Mouse (Mus musculus): ENCODE measurements around the gene Zfhx3. TPM values are rescaled to one million over a fixed set of nuclear protein-coding genes. Genes with fewer than 3 reads are reported as not detected.

Zfhx3 gene
- polyA plus RNA-seq, 2 experiments = 0.25 to 0.65 TPM

DNA sequence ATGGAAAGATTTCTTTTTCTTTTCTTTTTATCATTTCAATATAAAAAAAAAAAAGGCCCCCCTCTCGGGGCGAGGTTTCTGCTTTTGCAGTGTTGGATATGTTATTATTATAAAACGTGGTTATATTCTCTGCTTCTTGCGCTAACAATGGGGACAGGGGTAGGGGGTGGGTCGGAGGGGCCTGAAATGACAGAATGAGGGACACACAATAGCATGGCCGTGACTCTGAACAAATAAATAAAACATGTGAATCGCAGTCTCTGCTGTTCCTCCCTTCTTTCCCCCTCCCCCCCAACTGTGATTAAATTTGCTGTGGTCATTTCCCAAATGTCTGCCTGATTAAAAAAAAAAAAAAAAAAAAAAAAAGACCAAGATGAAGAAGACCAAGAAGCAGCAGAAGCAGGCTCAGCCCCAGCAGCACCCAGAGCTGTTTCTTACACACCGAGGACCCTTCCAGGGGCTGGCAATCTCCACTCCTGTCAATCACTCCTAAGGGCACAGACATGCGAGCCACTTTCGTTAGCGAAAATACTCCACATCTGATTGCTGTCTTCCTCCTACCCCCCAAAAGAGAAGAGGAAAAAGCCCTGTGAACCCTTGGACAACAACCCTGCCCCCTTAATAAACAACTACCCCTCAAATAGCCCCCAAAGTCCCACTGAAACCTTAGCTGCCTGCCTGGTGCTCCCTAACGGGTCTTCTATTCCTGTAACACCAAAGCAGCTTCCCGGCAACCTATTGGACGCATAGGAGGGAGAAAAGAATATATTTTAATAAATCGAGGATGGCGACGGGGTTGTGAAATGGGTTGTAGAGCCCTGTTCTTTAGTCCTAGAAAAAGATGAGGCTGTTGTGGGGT is 302.4 kb downstream of the Zfhx3 start:
- TF ChIP-seq CTCF (IDR thresholded peaks at IDR 0.05; ENCODE audit: low read depth) (no peak), EP300 (IDR thresholded peaks at IDR 0.05; ENCODE audit: low read depth) (no peak)
- no peaks in the 10 kb centered on the region for H3K27me3 ChIP-seq (ENCODE audit: control insufficient read depth, insufficient read depth, low read length)
- WGBS (ENCODE audit: insufficient replicate concordance) = 54% methylated on average over 17 of the region's 17 CpGs

DNA sequence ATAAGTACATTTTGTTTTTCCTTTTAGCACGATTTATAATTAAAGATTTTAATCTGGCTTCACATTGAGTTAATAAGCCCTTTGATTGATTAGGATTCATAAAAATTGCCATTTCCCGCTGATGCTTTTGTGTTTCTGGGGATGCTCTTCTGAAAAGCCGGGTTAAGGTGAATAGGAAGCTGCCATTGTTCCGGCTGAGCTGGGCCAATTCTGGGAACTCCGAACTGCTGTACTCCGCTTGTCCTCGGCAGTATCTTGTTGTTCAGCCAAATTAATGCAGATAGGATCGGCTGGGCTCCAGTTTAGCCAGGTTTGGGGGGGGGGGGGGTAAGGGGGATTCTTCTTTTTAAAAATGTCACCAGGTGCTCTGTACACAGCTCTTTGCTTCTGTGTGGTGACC is 303.1 kb downstream of the Zfhx3 start:
- Histone ChIP-seq H3K4me1 (replicated peaks; ENCODE audit: control insufficient read depth in 2 of 2, insufficient read depth in 2 of 2, low read length in 1 of 2) (no peaks in the 10 kb centered on the region), H3K27ac (no peak overlapping the region), H3K36me3 (replicated peaks; ENCODE audit: control insufficient read depth, insufficient read depth, low read depth) (no peaks in the 10 kb centered on the region), H3K4me2 (ENCODE audit: low read depth) (no peak overlapping the region), H3K9me3 (ENCODE audit: control insufficient read depth, low read length) (no peaks in the 10 kb centered on the region), H3K9ac (replicated peaks) (no peak overlapping the region), H3K27me3 (ENCODE audit: control insufficient read depth, insufficient read depth, low read length) (no peaks in the 10 kb centered on the region), H3K4me3 (ENCODE audit: insufficient read depth in 1 of 2, low read depth in 2 of 2, low read length in 2 of 2) (no peak overlapping the region)
- ATAC-seq (ENCODE audit: insufficient read depth) (no peak), DNase-seq (ENCODE audit: low read depth in 3 of 3, low spot score in 3 of 3) (no peak)
- 69% methylated on average over 8 of the region's 8 CpGs for WGBS (ENCODE audit: insufficient replicate concordance)
- TF ChIP-seq CTCF (IDR thresholded peaks at IDR 0.05; ENCODE audit: low read depth) (no peak), EP300 (IDR thresholded peaks at IDR 0.05; ENCODE audit: low read depth) (no peak)

More for the DNA sequence above, 302.4 kb downstream of the Zfhx3 start:
- Histone ChIP-seq H3K9me3 (ENCODE audit: control insufficient read depth, low read length) (no peaks in the 10 kb centered on the region), H3K27ac (no peak overlapping the region), H3K4me1 (replicated peaks; ENCODE audit: control insufficient read depth in 2 of 2, insufficient read depth in 2 of 2, low read length in 1 of 2) (no peaks in the 10 kb centered on the region), H3K9ac (replicated peaks) (no peak overlapping the region), H3K36me3 (replicated peaks; ENCODE audit: control insufficient read depth, insufficient read depth, low read depth) (no peaks in the 10 kb centered on the region), H3K4me2 (ENCODE audit: low read depth) (no peak overlapping the region), H3K4me3 (ENCODE audit: insufficient read depth in 1 of 2, low read depth in 2 of 2, low read length in 2 of 2) (no peak overlapping the region)
- no peak for DNase-seq (ENCODE audit: low read depth in 3 of 3, low spot score in 3 of 3)
- no peak for ATAC-seq (ENCODE audit: insufficient read depth)

DNA sequence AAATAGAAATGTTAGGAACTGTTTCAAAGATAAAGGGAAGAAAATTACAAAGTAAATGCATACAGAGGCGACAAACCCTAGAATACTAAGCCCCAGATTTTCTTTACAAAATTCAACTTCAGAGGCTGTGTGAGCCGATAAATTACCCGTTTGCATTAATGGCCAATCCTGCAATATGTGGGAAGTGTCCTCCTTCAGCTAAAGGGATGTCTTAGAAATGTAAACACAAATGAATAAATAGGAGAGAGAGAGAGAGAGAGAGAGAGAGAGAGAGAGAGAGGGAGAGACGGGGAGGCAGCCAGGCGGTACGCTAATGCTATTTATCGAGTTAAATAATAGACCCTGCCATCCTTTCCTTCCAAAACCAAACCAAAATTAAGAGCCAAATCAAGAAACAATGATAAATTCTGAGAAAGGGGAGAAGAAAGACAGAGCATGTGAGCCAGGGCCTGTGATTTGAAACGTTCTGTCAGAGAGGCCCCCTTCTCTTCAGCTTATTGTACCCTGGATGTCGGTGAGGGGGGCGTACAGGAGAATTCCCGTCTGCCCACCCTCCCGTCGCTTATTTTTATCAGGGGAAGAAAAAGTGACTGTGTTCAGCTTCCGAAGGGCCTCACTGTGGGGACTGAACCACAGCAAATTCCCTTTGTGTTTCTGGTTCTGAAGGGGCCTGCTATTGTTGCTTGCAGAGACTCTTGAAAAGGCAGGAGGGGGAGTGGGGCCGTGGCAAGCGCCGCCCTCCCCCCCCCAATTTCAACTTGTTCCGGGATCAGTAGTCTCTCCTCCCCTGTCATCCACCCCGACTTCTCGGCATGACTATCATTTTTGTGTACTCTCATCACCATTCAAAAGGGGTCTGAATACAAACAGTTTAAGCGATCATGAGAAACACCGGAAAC is 303.8 kb downstream of the Zfhx3 start:
- TF ChIP-seq EP300 (IDR thresholded peaks at IDR 0.05; ENCODE audit: low read depth) = no peak
- TF ChIP-seq CTCF (IDR thresholded peaks at IDR 0.05; ENCODE audit: low read depth) = no peak
- Histone ChIP-seq H3K4me1 (replicated peaks; ENCODE audit: control insufficient read depth in 2 of 2, insufficient read depth in 2 of 2, low read length in 1 of 2) (no peaks in the 10 kb centered on the region), H3K4me2 (ENCODE audit: low read depth) (no peak overlapping the region), H3K4me3 (ENCODE audit: insufficient read depth in 1 of 2, low read depth in 2 of 2, low read length in 2 of 2) (no peak overlapping the region), H3K27ac (no peak overlapping the region), H3K9ac (replicated peaks) (no peak overlapping the region), H3K9me3 (ENCODE audit: control insufficient read depth, low read length) (no peaks in the 10 kb centered on the region), H3K27me3 (ENCODE audit: control insufficient read depth, insufficient read depth, low read length) (no peaks in the 10 kb centered on the region), H3K36me3 (replicated peaks; ENCODE audit: control insufficient read depth, insufficient read depth, low read depth) (no peaks in the 10 kb centered on the region)
- ATAC-seq (ENCODE audit: insufficient read depth) (no peak), DNase-seq (ENCODE audit: low read depth in 3 of 3, low spot score in 3 of 3) (no peak)
- 56% methylated on average over 22 of the region's 22 CpGs for WGBS (ENCODE audit: insufficient replicate concordance)

DNA sequence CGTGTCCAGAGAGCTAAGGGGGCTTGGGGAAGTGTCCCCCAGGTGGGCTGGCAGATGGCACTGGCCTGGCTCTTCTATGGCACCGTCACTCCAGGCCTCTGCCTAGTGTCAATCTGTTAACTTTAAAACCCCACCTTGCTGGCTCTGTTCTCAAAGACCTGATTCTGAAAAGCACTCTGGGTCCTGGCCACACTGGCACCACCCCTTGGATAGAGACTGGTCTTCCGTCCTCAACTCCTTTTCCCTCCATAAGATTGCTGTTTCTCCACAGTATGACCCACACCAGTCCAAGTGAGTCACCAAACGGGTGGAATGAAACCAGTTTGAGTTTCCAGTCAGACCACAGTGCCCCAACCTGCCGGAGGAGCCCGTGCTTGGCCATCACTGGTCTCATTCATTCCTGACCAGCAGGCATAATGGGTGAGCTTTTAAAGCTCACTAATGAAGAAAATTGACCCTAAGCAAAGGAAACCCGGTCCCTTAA is 304.5 kb downstream of the Zfhx3 start:
- DNase-seq (ENCODE audit: low read depth in 3 of 3, low spot score in 3 of 3) (no peak), ATAC-seq (ENCODE audit: insufficient read depth) (no peak)
- TF ChIP-seq EP300 (IDR thresholded peaks at IDR 0.05; ENCODE audit: low read depth) (no peak), CTCF (IDR thresholded peaks at IDR 0.05; ENCODE audit: low read depth) (no peak)
- Histone ChIP-seq H3K27ac (no peak overlapping the region), H3K4me2 (ENCODE audit: low read depth) (no peak overlapping the region), H3K9ac (replicated peaks) (no peak overlapping the region), H3K4me3 (ENCODE audit: insufficient read depth in 1 of 2, low read depth in 2 of 2, low read length in 2 of 2) (no peak overlapping the region), H3K9me3 (ENCODE audit: control insufficient read depth, low read length) (no peaks in the 10 kb centered on the region), H3K27me3 (ENCODE audit: control insufficient read depth, insufficient read depth, low read length) (no peaks in the 10 kb centered on the region), H3K36me3 (replicated peaks; ENCODE audit: control insufficient read depth, insufficient read depth, low read depth) (no peaks in the 10 kb centered on the region), H3K4me1 (replicated peaks; ENCODE audit: control insufficient read depth in 2 of 2, insufficient read depth in 2 of 2, low read length in 1 of 2) (no peaks in the 10 kb centered on the region)
- WGBS (ENCODE audit: insufficient replicate concordance) = 52% methylated on average over 7 of the region's 7 CpGs

Measured in liver, embryonic 14.5 days (tissue).